Mouse (Mus musculus): Measurements from ENCODE around the gene Adrb1.
"Not testable (repeated sequence)": the region's sequence is repeated elsewhere in the genome, so short reads cannot be mapped to it uniquely, and the experiment has no call there.

Gene Adrb1

DNA sequence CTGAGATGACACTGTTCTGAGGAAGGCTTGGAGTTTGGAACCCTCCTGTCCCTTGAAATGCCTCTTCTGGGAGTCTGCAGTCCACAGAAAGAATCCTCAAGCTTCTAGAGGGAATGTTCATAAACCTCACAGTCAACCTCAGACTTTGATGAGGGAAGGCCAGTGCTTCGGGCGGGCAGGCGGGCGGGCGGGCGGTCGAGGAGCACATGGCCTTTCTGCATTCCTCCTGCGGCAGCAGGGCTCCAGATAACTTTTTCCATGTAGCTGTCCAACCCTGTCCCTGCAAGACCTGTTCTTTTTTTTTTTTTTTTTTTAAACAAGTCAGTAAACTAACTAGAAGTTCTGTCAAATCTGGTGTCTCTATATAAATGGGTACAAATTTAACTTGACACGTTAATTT is 24.6 kb downstream of the Adrb1 start:
- no peak for DNase-seq (ENCODE audit: inconsistent age in 2 of 2, low spot score in 1 of 2)

DNA sequence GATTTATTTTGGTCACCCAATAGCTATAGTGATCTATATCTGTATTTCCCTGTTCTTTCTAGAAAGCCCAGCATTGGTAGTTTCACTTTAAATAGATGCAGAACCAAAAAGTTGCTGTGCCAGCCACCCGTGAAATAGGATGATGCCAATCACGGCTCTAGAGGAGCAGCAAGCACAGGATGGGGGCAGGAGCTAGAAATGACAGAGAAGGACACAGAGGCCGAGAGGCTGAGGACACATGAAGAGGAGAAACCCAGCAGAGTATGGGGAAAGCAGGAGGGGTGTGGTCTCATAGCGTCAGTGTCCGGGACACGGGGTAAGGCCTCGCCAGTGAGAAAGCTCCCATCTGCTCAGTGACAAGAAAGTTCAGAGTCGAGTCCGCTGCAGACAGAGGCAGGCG is 25.9 kb downstream of the Adrb1 start:
- no peak for DNase-seq (ENCODE audit: inconsistent age in 2 of 2, low spot score in 1 of 2)

DNA sequence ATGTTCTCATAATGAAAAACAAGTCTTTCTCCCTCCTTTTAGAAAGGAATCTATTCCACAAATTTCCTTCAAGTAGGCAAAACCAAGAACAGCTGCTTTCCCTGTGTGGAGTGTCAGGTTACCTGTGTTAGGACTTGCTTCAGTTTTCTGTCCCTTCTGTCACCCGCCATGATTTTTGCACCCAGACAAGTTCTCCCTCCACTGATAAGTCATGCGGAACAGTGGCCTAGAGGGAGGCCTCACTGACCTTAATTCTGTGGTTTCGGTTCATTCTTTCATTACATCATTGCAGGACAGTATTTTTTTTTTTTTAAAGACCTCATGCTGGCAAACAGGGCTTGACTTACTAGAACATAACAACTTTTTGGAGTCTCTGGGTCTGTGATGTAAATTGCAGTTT is 27.3 kb downstream of the Adrb1 start:
- DNase-seq (ENCODE audit: inconsistent age in 2 of 2, low spot score in 1 of 2), result peak; percentile 36 to 56

DNA sequence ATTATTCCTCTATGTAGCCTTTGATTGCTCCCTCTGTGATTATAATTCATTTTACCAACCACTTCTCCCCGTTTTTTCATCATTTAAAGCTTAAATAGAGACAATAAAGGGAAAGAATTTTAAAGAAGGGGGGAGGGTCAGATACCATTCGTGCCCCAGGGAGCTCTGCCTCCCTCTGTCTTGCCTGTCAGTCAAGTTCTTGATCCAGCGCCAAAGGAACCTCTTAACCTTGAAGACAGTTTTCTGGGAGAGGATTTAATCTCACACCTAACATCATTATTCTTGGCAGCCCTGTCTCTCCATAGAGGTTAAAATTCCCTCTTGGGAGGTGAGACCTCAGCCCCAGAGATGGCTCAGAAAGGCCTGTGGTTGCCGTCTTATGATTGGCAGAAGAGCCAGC is 28.7 kb downstream of the Adrb1 start:
- DNase-seq (ENCODE audit: inconsistent age in 2 of 2, low spot score in 1 of 2), result no peak

DNA sequence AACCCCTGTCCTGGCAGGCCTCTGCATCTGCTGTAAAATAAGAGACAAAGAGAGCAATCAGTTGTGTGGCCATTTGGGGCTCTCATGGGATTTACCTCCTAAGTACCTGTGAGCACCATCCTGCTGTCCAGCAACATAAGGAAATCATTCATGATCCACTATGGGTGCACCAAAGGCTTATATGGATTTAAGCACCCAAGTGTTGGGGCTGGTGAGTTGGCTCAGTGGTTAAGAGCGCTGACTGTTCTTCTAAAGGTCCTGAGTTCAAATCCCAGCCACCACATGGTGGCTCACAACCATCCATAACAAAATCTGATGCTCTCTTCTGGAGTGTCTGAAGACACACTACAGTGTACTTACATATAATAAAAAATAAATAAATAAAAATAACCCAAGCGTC is 32.5 kb downstream of the Adrb1 start:
- DNase-seq (ENCODE audit: inconsistent age in 2 of 2, low spot score in 1 of 2), result not testable (repeated sequence)

DNA sequence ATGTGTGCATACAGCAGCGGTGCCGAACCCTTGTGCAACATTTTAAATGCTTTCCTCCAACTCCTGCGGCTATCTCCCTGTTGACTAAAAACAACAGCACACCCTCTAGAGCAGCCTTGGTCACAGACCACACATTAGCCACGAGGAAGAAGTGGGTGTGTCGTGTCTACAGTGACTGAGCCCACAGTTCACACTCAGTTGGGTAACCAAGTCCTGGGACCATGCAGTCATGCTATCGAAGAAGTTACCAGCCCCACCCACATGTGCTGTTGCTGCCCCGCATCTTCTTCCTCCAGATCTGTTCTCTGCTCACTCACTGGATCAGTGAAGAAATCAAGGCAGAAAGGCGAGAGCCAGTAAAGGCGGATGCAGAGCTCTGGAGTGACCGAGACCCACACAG is 34.4 kb downstream of the Adrb1 start:
- no peak for DNase-seq (ENCODE audit: inconsistent age in 2 of 2, low spot score in 1 of 2)

DNA sequence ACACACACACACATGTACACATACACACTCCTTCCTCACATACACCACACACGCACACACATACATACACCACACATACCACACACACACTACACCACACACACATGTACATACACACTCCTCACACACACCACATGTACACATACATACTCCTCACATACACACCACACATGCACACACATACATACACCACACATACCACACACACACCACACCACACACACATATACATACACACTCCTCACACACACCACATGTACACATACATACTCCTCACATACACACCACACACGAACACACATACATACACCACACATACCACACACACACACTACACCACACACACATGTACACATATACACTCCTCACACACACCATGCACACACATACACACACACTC is 36.3 kb downstream of the Adrb1 start:
- no peak for DNase-seq (ENCODE audit: inconsistent age in 2 of 2, low spot score in 1 of 2)

DNA sequence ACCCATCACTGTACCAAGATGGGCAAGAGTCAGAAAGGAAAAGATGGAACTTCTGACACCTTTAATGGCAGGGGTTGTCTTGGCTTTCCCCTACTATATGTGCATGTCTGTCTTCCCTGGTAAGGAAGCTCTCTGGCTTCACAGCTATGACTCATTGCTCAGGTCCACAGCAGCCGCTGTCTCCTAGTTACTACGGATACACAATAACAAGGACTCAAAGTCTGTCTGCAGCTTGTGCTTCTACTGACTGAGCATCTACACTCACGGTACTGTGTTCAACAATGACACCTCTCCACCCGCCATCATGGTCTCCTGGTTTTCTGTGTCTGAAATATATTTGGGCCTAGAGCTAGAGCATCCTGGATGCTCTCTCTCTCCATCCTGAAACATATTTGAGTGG is 37.7 kb downstream of the Adrb1 start:
- peak; percentile 29 to 66 for DNase-seq (ENCODE audit: inconsistent age in 2 of 2, low spot score in 1 of 2)

DNA sequence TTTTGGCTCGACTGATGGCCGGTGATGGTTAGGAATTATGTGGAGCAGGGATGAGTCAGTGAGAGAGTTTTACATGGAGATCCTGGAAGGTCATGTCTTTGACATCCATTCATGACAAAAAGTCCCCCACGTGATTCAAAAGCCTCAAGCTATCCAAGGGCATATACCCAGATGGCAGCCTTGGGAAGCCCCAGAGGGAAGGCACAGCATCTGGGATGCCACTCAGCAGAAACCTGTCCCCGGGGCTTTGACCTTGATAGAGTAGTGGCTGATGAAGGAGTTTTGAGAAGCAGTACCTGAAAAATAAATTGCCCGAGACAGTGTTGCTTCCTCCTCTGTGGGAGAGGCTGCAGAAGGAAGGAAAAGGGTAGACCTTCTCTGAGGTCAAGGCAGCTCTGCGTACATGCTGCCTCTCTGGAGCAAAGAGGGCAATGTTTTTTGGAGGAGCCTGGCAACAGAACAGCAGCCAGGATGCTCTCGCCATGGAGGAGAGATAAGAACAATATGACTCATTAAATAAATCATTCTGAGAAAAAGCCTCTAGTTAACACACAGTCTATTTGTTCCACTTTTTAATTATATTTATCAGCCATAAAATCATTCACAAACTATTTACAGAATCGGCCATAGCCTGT is 38.4 kb downstream of the Adrb1 start:
- peak; percentile 79 to 95 for DNase-seq (ENCODE audit: inconsistent age in 2 of 2, low spot score in 1 of 2)

DNA sequence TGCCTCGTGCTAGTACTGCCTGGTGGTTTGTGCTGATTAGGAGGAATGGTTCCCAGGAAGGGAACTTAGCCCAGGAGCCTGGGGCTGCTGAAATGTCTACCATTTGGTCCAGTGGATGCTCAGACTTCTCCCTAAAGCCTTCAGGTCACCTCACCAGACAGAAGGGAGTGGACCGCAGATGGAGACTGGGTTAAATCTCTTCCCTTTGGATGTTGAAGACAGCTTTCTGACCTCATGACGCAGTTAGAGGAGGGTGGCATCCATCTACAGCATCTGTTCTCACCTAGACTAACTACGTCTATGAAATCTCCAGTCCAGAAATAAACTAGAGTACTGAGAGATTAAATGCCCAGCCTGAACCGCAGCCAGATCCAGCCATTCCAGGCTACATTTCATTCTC is 39.1 kb downstream of the Adrb1 start:
- DNase-seq (ENCODE audit: inconsistent age in 2 of 2, low spot score in 1 of 2), result peak; percentile 25 to 70

DNA sequence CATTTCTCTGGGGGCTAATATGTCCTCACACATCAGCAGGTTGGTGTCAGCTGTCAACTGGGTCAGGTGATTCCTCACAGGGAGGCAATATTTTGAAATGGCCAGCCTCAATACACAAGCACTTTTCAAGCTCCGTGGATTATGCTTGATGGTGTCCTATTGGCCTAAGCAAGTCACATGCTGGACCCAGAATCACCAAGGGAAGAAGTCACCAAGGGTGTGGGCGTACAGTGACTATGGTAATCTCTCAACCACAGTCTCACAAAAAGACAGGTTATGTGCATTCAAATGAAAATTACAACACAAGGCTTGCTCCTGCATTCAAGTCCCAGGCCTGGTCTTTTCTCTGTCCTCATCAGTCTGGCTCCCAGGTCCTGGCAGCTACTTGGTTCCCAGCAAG is 39.7 kb downstream of the Adrb1 start:
- peak in 1 of 2 experiments; percentile 50 for DNase-seq (ENCODE audit: inconsistent age in 2 of 2, low spot score in 1 of 2)

DNA sequence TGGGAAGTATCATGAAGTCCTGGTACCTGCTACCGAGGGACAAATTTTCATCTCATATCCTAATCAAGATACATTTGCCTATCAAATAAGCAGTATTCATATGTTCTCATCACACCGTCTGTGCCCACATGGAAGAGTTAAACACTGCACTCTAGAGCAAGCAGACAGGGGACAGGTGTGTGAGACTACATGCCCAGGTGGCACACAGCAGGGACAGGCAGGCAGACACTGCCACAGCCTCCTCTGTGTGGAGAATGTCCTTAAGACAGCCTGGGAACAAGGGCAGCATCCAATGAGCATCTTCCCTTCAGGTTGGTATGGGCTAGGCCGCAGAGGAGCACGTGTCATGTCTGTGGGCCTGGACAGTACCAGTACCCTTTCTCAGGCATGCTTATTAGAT is 40.7 kb downstream of the Adrb1 start:
- peak in 1 of 2 experiments; percentile 25 for DNase-seq (ENCODE audit: inconsistent age in 2 of 2, low spot score in 1 of 2)

DNA sequence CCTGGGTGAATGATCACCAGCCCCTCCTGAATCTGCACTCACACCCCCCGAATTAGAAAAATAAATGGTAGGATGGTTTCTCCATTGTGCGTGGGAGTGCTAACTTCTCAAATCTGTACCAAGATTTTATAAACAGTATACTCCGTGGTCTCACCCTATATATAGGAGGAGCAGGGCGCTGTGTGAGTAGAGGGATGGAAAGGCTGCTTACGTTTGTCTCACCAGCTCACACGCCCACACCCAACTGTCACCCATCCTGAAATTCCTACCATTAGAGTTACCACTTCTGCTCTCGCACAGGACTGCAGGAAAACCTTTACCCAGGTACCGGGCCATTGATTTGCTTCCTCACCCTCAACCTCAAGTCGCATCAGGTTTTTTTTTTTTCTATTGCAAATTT is 47.0 kb downstream of the Adrb1 start:
- DNase-seq (ENCODE audit: inconsistent age in 2 of 2, low spot score in 1 of 2), result no peak

DNA sequence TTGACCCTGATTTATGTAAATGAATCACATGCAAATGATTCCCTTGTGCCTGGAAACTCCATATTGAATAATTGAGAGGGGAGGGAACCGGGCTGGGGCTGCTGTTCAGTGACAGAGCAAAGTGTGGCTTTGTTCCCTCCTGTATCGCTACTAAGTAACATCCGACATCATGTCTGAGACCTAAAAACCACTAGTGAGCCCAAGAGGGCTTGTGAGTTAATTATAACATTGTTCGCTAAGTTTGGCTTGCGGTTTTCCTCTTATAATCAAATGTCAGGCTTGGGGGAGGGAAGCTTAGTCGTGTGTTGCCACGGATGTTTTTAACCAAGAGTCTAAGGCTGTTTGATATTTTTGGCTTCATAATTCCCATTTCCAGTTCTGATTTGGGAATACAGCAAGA is 50.2 kb downstream of the Adrb1 start:
- DNase-seq (ENCODE audit: inconsistent age in 2 of 2, low spot score in 1 of 2), result no peak

DNA sequence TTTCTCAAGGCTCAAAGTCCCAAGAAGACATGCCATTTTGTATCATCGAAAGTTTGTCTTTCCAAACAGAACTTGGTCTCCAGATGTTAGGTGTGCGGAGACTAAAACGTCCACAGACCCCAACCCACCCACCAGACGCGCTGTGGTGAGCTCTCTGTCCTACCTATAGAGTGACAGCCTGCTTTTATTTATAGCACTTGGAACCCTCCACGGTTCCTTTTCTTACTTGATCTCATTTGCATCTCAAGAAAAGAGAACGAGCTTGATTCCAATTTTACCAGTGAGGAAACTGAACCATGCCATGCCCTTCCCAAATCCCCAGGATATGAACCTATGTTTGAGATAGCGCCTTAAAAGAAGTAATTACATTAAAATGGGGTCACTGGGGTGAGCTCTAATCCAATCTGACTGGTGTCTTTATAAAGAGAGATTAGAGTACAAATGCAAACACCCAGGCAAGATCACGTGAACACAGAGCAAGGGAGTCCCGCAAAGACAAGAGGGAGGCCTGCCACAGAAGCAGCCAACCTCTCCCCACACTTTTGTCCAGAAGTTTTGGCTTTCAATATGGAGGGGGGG is 51.5 kb downstream of the Adrb1 start:
- DNase-seq (ENCODE audit: inconsistent age in 2 of 2, low spot score in 1 of 2), result no peak

DNA sequence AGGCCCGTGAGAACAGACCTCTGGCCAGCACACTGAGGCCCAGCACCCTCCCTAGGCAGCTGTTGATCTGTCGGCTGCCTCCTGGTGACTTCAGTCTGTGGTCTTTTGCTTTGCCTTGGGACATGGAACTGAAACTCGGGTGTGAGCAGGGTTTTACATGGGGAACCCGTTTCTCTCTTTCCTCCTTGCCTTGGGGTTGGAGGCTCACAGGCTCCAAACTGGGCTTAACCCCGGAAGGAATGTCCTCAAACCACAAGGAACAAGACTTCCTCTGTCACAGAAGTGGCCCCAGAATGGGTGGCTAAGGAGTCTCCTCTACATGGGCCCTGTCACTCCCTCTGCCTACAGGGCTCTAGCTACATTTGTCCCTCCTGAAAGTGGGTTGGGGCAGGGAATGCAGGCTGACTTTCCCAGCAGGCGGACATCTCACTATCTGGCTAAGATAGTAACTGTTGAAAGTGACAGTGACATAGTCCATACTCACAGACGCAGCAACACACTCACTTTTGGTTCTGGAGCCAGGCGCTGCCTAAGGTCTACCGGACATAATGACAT is 52.5 kb downstream of the Adrb1 start:
- DNase-seq (ENCODE audit: inconsistent age in 2 of 2, low spot score in 1 of 2), result peak in 1 of 2 experiments; percentile 44

DNA sequence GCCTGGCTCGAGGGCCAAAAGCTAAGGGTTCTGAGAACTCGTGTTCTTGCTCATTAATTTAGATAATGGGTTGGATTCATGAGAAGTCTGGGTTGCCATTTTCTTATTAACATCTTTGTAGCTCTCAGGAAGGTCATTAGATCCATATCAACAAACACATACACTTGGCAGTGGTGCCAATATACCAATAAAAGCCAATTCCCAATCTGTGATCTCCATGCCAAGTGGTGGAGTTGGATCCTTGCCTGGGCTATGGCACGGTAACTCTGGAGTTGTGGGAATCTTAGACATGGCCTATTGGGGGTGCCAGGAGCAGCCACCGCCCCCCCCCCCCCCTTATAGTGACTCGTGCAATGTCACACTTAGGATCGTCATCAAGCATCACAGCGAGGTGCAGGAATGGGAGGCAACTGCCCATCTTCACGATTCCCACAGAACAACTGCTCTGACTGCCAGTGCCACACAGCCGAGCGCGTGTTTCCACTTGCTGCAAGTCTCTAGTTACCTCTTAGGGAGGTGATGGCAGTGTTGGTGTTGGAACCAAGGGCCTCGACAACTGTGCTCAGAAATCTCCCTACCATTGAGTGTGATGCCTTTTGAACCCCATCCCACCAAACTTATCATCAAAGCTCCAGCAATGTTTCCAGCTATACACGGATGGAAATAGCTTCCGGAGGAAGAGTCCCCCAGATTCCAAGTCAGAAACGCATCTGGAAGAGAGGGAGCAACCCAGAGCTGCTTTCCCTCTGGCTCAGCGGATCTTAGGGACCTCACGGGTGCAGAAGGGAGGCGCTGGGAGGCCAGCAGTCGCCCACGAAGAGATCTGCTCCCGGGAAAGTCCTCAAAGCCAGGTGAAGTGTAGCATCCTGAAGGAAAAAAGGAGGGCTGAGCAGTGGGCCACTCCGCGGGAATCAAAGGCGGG is 53.2 kb downstream of the Adrb1 start:
- DNase-seq (ENCODE audit: inconsistent age in 2 of 2, low spot score in 1 of 2), result no peak

DNA sequence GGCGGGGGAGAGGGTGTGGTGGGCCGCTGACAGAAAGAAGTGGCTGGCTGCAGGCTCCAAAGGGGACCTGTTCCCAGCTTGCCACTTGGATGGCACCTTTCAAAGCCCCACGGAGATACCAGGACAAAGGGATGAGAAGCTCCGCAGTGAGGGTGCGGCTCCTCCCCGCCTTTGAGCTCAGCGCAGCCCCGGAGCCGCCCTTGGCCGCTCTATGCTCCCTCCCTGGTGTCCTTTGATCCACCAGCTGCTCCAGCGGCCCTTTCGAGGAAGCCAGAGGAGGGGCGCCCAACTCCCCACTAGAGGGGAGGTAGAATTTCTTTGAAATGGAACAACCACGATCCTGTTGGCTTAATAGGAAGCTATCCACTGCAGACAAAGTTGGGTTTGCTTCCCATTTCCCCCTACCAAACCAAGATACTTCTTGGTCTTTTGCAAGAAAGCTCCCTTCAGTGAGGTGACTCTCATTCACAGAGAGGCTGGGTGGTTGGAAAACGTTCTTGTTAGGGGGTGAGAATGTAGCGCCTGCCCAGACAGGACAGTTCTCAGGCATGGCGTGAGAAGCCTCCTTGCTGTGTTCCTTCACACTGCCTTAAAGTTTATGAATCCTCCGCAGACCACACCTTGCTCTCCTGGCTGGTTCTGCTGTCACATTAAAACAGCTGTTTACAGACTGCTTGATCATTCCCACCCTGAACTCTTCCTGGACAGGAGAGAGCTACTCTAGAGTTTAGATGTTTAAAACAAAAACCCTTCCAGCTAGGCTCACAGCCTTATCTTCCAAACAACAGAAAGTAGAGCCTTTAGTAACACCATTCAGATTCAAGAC is 54.1 kb downstream of the Adrb1 start:
- peak; percentile 29 to 61 for DNase-seq (ENCODE audit: inconsistent age in 2 of 2, low spot score in 1 of 2)

DNA sequence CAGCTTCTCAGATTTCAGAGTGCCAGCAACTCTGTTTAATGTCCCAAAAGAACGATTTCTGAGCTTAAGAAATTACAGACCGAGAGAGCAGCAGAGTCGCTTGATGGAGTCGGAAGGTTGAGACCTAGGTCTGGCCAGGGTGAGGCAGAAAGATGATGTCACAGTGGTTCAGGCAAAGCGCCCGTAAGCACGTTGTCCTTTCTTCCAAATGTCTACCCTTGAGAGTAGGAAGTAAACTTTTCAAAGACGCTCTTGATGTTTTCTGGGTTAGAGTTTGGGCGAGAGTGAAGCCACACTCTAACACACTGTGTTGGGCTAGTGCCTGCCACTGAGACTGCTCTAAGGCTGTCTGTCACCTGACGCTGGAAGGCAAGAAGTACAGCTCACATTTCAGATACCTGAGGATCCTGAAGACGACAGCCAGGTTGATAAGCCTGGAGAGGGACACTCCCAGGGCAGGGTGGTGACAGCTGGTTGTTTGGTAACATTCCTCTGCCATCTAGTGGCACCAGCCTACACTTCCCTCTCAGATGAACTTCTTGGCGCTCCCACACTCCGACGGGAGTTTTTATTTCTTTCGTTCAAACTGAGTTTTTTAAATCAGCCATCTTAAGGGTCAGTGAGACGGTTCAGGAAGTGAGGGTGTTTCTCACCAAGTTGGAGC is 54.9 kb downstream of the Adrb1 start:
- DNase-seq (ENCODE audit: inconsistent age in 2 of 2, low spot score in 1 of 2), result peak; percentile 54 to 82

DNA sequence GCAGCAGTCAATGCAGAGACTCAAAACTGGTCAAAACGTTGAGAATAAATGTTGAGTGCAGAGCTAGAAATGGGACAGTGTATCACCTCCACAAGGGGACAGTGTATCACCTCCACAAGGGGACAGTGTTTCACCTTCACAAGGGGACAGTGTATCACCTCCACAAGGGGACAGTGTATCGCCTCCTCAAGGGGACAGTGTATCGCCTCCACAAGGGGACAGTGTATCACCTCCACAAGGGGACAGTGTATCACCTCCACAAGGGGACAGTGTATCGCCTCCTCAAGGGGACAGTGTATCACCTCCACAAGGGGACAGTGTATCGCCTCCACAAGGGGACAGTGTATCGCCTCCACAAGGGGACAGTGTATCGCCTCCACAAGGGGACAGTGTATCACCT is 56.5 kb downstream of the Adrb1 start:
- not testable (repeated sequence) for DNase-seq (ENCODE audit: inconsistent age in 2 of 2, low spot score in 1 of 2)
